Mouse (Mus musculus) neural tube, embryonic 11.5 days (tissue): ENCODE measurements around the gene Sema6c. TPM values are rescaled to one million over a fixed set of nuclear protein-coding genes. Genes with fewer than 3 reads are reported as not detected.
"Not testable (repeated sequence)": the region's sequence is repeated elsewhere in the genome, so short reads cannot be mapped to it uniquely, and the experiment has no call there.

ENCODE experiments used
- ATAC-seq: fragments of 200-750 bp; cut with Nextera tagmentation; 2 replicates; pipeline ENCODE4 v1.8.0; 2017; ENCODE audit warnings: moderate number of reproducible peaks, mild to moderate bottlenecking, moderate TSS enrichment, moderate library complexity; ENCODE audit not compliant: insufficient read depth, low FRiP score, low TSS enrichment
- DNase-seq: peaks from one replicate; pipeline ENCODE4 v3.0.0-alpha.2; 2015; ENCODE audit warnings: low spot score
- H3K27ac ChIP-seq: fragments of 300-500 bp; sonication (generic); 2 replicates; pipeline ENCODE4 v1.5.1; 2014; ENCODE audit warnings: low read depth, mild to moderate bottlenecking, low read length
- H3K27me3 ChIP-seq: fragments of 300-500 bp; sonication (generic); 2 replicates; pipeline ENCODE4 v1.6.1; 2014; ENCODE audit warnings: mild to moderate bottlenecking, low read length, mixed read lengths; ENCODE audit not compliant: control insufficient read depth, insufficient read depth
- H3K36me3 ChIP-seq: fragments of 300-500 bp; sonication (generic); 2 replicates; pipeline ENCODE4 v1.6.1; 2014; ENCODE audit warnings: mild to moderate bottlenecking, low read length, moderate library complexity, mixed read lengths; ENCODE audit not compliant: control insufficient read depth, insufficient read depth
- H3K4me1 ChIP-seq: fragments of 300-500 bp; sonication (generic); 2 replicates; pipeline ENCODE4 v1.6.1; 2014; ENCODE audit warnings: low read length, mixed read lengths; ENCODE audit not compliant: control insufficient read depth, insufficient read depth
- H3K4me2 ChIP-seq: fragments of 300-500 bp; sonication (generic); 2 replicates; pipeline ENCODE4 v1.6.1; 2014; ENCODE audit warnings: low read depth, mild to moderate bottlenecking, moderate library complexity
- H3K4me3 ChIP-seq: fragments of 300-500 bp; sonication (generic); 2 replicates; pipeline ENCODE4 v1.5.1; 2014; ENCODE audit warnings: low read depth, low read length
- H3K9ac ChIP-seq: fragments of 300-500 bp; sonication (generic); 2 replicates; pipeline ENCODE4 v1.6.1; 2014; ENCODE audit warnings: mild to moderate bottlenecking, low read length
- H3K9me3 ChIP-seq: fragments of 300-500 bp; sonication (generic); 2 replicates; pipeline ENCODE4 v1.6.1; 2016; ENCODE audit warnings: low read length; ENCODE audit not compliant: control insufficient read depth
- WGBS: fragments of 180-500 bp; shearing (Covaris S2); extraction: QIAGEN DNeasy Blood & Tissue Kit; methylation state at CpG from one replicate; pipeline ENCODE4 v1.1.7; 2014; 5-methylcytosine and 5-hydroxymethylcytosine counted together
- polyA plus RNA-seq: library from polyadenylated mRNA; unstranded; fragments of >200 nt; fragmentation: Nextera tagmentation; extraction: Ambion mirVana; gene quantifications from 2 replicates; pipeline ENCODE4 v1.2.1, GENCODE M21; 2014

Gene Sema6c
- polyA plus RNA-seq, 1 experiment from 2014 or later, result 24.4 TPM

GRCm38 (mm10) chr3:95208286-95208685 is 48.0 kb downstream of the Sema6c start:
- no peaks in the 10 kb centered on the region; the same call in 1 of the 2 replicates for H3K36me3 ChIP-seq
- WGBS, result 90% methylated on average over 4 of the region's 4 CpGs
- H3K4me1 ChIP-seq, result no peaks in the 10 kb centered on the region
- H3K9me3 ChIP-seq, result no peaks in the 10 kb centered on the region
- H3K4me2 ChIP-seq, result no peak overlapping the region
- DNase-seq (no peak), ATAC-seq (no peak)
- no peaks in the 10 kb centered on the region for H3K27me3 ChIP-seq
- H3K9ac ChIP-seq, result no peak overlapping the region
- no peak overlapping the region for H3K4me3 ChIP-seq
- H3K27ac ChIP-seq, result no peak overlapping the region

- no peak overlapping the region for H3K4me3 ChIP-seq
- H3K27ac ChIP-seq, result no peak overlapping the region
- peaks cover 2% of the 10 kb centered on the region; the same call in 1 of the 2 replicates for H3K36me3 ChIP-seq
- ATAC-seq (no peak), DNase-seq (no peak)
- H3K9me3 ChIP-seq, result no peaks in the 10 kb centered on the region
- WGBS, result 86% methylated on average over 2 of the region's 2 CpGs
- H3K9ac ChIP-seq, result no peak overlapping the region
- no peaks in the 10 kb centered on the region for H3K27me3 ChIP-seq
- no peaks in the 10 kb centered on the region for H3K4me1 ChIP-seq
- H3K4me2 ChIP-seq, result no peak overlapping the region
Observed at GRCm38 (mm10) chr3:95210585-95210984, 50.3 kb downstream of the Sema6c start.

- H3K9ac ChIP-seq, H3K27ac ChIP-seq, H3K27me3 ChIP-seq, H3K9me3 ChIP-seq, H3K4me3 ChIP-seq, H3K36me3 ChIP-seq, ATAC-seq, DNase-seq, H3K4me2 ChIP-seq, H3K4me1 ChIP-seq: not testable (repeated sequence)
- WGBS, result 95% methylated on average over 7 of the region's 10 CpGs
Observed at GRCm38 (mm10) chr3:95212889-95213608, 52.8 kb downstream of the Sema6c start.

GRCm38 (mm10) chr3:95213609-95213975 is 53.3 kb downstream of the Sema6c start:
- Histone ChIP-seq H3K36me3 (peaks cover 2% of the 10 kb centered on the region; the same call in 1 of the 2 replicates), H3K27me3 (no peaks in the 10 kb centered on the region), H3K9ac (no peak overlapping the region), H3K4me2 (no peak overlapping the region), H3K27ac (no peak overlapping the region), H3K9me3 (no peaks in the 10 kb centered on the region), H3K4me1 (peaks cover 6% of the 10 kb centered on the region; the same call in 1 of the 2 replicates), H3K4me3 (no peak overlapping the region)
- ATAC-seq, result no peak
- WGBS, result 100% methylated on average over 1 of the region's 1 CpGs
- no peak for DNase-seq

GRCm38 (mm10) chr3:95216655-95217254 is 56.5 kb downstream of the Sema6c start:
- H3K9ac ChIP-seq, result peak overlapping the region; percentile 79
- H3K27ac ChIP-seq, result peak overlapping the region; percentile 90
- no peak for DNase-seq
- no peak; the same call in 1 of the 2 replicates for ATAC-seq
- WGBS, result 24% methylated on average over 4 of the region's 4 CpGs
- peaks cover 9% of the 10 kb centered on the region for H3K36me3 ChIP-seq
- H3K9me3 ChIP-seq, result no peaks in the 10 kb centered on the region
- H3K27me3 ChIP-seq, result no peaks in the 10 kb centered on the region
- peak overlapping the region; percentile 49 for H3K4me2 ChIP-seq
- peak overlapping the region; percentile 57 for H3K4me3 ChIP-seq
- H3K4me1 ChIP-seq, result peaks cover 6% of the 10 kb centered on the region; the same call in 1 of the 2 replicates

- WGBS, result under 1% methylated on average over 52 of the region's 56 CpGs
- peak within 1 kb of the TSS; percentile 79 for H3K9ac ChIP-seq
- H3K4me2 ChIP-seq, result peak within 1 kb of the TSS; percentile 49
- H3K36me3 ChIP-seq, result peaks cover 9% of the 10 kb centered on the region
- H3K27me3 ChIP-seq, result no peaks in the 10 kb centered on the region
- H3K4me1 ChIP-seq, result peaks cover 6% of the 10 kb centered on the region; the same call in 1 of the 2 replicates
- no peaks in the 10 kb centered on the region for H3K9me3 ChIP-seq
- ATAC-seq, result peak; percentile 90
- peak; percentile 94 for DNase-seq
- H3K27ac ChIP-seq, result peak within 1 kb of the TSS; percentile 90
- peak within 1 kb of the TSS; percentile 57 for H3K4me3 ChIP-seq
Observed at GRCm38 (mm10) chr3:95217255-95218134, 57.2 kb downstream of the Sema6c start, which contains the start of gene Gabpb2. Gene Gabpb2 (minus strand): TSS chr3:95217916.

- Histone ChIP-seq H3K4me1 (peaks cover 6% of the 10 kb centered on the region; the same call in 1 of the 2 replicates), H3K9ac (no peak overlapping the region; the same call in 1 of the 2 replicates), H3K27me3 (no peaks in the 10 kb centered on the region), H3K4me3 (peak overlapping the region; percentile 57; the same call in 1 of the 2 replicates), H3K27ac (peak overlapping the region; percentile 90; the same call in 1 of the 2 replicates), H3K36me3 (peaks cover 11% of the 10 kb centered on the region), H3K4me2 (peak overlapping the region; percentile 49), H3K9me3 (no peaks in the 10 kb centered on the region)
- WGBS, result 84% methylated on average over 6 of the region's 6 CpGs
- DNase-seq (no peak), ATAC-seq (no peak)
Observed at GRCm38 (mm10) chr3:95218466-95219137, 58.3 kb downstream of the Sema6c start.

GRCm38 (mm10) chr3:95223041-95223440 is 62.8 kb downstream of the Sema6c start:
- H3K4me2 ChIP-seq, result no peak overlapping the region
- DNase-seq (no peak), ATAC-seq (no peak)
- peaks cover 12% of the 10 kb centered on the region; the same call in 1 of the 2 replicates for H3K4me1 ChIP-seq
- peaks cover 10% of the 10 kb centered on the region for H3K36me3 ChIP-seq
- no peak overlapping the region for H3K9ac ChIP-seq
- 100% methylated on average over 2 of the region's 2 CpGs for WGBS
- no peak overlapping the region for H3K4me3 ChIP-seq
- H3K27me3 ChIP-seq, result no peaks in the 10 kb centered on the region
- H3K9me3 ChIP-seq, result no peaks in the 10 kb centered on the region
- no peak overlapping the region for H3K27ac ChIP-seq
